Mouse (Mus musculus) liver, embryonic 14.5 days (tissue): ENCODE data around the gene Spsb4. TPM values are rescaled to one million over a fixed set of nuclear protein-coding genes. Genes with fewer than 3 reads are reported as not detected.

ENCODE experiments used
- ATAC-seq: fragments of 200-750 bp; cut with Nextera tagmentation; 2 replicates; pipeline ENCODE4 v1.8.0; 2017; ENCODE audit warnings: moderate number of reproducible peaks, mild to moderate bottlenecking, moderate library complexity; ENCODE audit not compliant: insufficient read depth
- DNase-seq, 3 experiments: peaks; one replicate each; pipeline ENCODE4 v3.0.0-alpha.2; 2012 to 2013; ENCODE audit warnings: low read depth in 3 of 3, low spot score in 3 of 3
- H3K27ac ChIP-seq: fragments of 300-500 bp; sonication (generic); 2 replicates; pipeline ENCODE4 v1.5.1; 2014; ENCODE audit warnings: moderate library complexity, mild to moderate bottlenecking, control low read depth, inconsistent platforms
- H3K27me3 ChIP-seq: fragments of 300-500 bp; sonication (generic); 2 replicates; pipeline ENCODE4 v1.6.1; 2014; ENCODE audit warnings: mild to moderate bottlenecking, low read length, moderate library complexity; ENCODE audit not compliant: control insufficient read depth, insufficient read depth
- H3K36me3 ChIP-seq: fragments of 300-500 bp; sonication (generic); replicated peaks from 2 replicates; pipeline ENCODE4 v1.6.1; 2014; ENCODE audit warnings: low read depth; ENCODE audit not compliant: control insufficient read depth, insufficient read depth
- H3K4me1 ChIP-seq, 2 experiments: fragments of 200-500 bp in 1 of 2; fragments of 300-500 bp in 1 of 2; sonication (generic) in 1 of 2; replicated peaks; 2 replicates each; pipeline ENCODE4 v1.6.1; 2012 to 2014; ENCODE audit warnings: antibody characterized with exemption in 1 of 2, inconsistent platforms in 1 of 2, low read length in 1 of 2; ENCODE audit not compliant: control insufficient read depth in 2 of 2, insufficient read depth in 2 of 2
- H3K4me2 ChIP-seq: fragments of 300-500 bp; sonication (generic); 2 replicates; pipeline ENCODE4 v1.6.1; 2014; ENCODE audit warnings: low read depth, mild to moderate bottlenecking, control low read depth, moderate library complexity
- H3K4me3 ChIP-seq, 2 experiments: fragments of 200-500 bp in 1 of 2; fragments of 300-500 bp in 1 of 2; sonication (generic) in 1 of 2; 2 replicates each; pipeline ENCODE4 v1.5.1; 2012 to 2014; ENCODE audit warnings: low read depth in 2 of 2, low read length in 2 of 2, mild to moderate bottlenecking in 2 of 2, control low read depth in 1 of 2, inconsistent platforms in 1 of 2, moderate library complexity in 1 of 2; ENCODE audit not compliant: insufficient read depth in 1 of 2
- H3K9ac ChIP-seq: fragments of 300-500 bp; sonication (generic); replicated peaks from 2 replicates; pipeline ENCODE4 v1.6.1; 2014; ENCODE audit warnings: mild to moderate bottlenecking, control low read depth, moderate library complexity
- H3K9me3 ChIP-seq: fragments of 300-500 bp; sonication (generic); 2 replicates; pipeline ENCODE4 v1.6.1; 2016; ENCODE audit warnings: low read length, mixed read lengths; ENCODE audit not compliant: control insufficient read depth
- CTCF ChIP-seq: IDR thresholded peaks from 2 replicates; pipeline ENCODE4 v1.5.1; 2016; ENCODE audit warnings: antibody characterized with exemption, low read depth, control low read depth
- EP300 ChIP-seq: IDR thresholded peaks from 2 replicates; pipeline ENCODE4 v1.6.1; 2016; ENCODE audit warnings: antibody characterized with exemption, low read depth
- WGBS: fragments of 180-500 bp; shearing (Covaris S2); extraction: QIAGEN DNeasy Blood & Tissue Kit; methylation state at CpG from one replicate; pipeline ENCODE4 v1.1.7; 2014; ENCODE audit not compliant: insufficient replicate concordance; 5-methylcytosine and 5-hydroxymethylcytosine counted together
- polyA plus RNA-seq, 2 experiments: library from polyadenylated mRNA; depleted of rRNA in 1 of 2; stranded (reverse) in 1 of 2; unstranded in 1 of 2; fragments of >200 nt; fragmentation: Nextera tagmentation in 1 of 2; extraction: Ambion mirVana in 1 of 2; gene quantifications; 2 replicates each; pipeline versions ENCODE4 v1.2.1 to v1.2.3; 2012 to 2014

Spsb4 gene
- polyA plus RNA-seq, 2 experiments = 0.31 to 0.37 TPM

DNA sequence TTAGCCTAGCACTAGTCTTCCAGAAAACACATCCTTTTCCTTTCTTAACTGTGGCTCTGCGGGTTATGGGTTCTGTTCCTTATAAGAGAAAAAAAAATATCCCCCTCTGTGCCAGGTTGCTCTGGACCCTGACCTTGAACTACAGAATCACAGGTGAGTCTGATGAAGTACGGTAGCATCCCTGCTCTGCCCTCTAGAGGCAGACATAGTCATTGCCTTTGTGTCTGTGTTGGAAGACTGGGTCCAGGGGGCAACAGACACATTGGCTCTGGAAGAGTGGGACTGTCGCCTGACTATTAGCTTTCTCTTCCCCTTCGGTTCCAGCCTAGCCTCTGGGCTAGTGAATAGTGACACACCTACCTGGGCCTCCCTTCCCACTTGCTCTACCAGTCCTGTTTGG is 58.4 kb downstream of the Spsb4 start:
- no peaks in the 10 kb centered on the region for H3K27me3 ChIP-seq
- TF ChIP-seq EP300 (no peak), CTCF (peak; percentile 60)
- H3K4me2 ChIP-seq = no peak overlapping the region
- no peak overlapping the region for H3K9ac ChIP-seq
- no peak overlapping the region for H3K4me3 ChIP-seq
- no peaks in the 10 kb centered on the region for H3K36me3 ChIP-seq
- H3K27ac ChIP-seq = no peak overlapping the region
- no peak for ATAC-seq
- H3K9me3 ChIP-seq = no peaks in the 10 kb centered on the region
- DNase-seq = no peak
- WGBS = 58% methylated on average over 4 of the region's 4 CpGs
- no peaks in the 10 kb centered on the region for H3K4me1 ChIP-seq

- Histone ChIP-seq H3K4me2 (no peak overlapping the region), H3K4me1 (no peaks in the 10 kb centered on the region), H3K9ac (no peak overlapping the region), H3K4me3 (no peak overlapping the region), H3K9me3 (no peaks in the 10 kb centered on the region), H3K36me3 (no peaks in the 10 kb centered on the region), H3K27me3 (no peaks in the 10 kb centered on the region), H3K27ac (no peak overlapping the region)
- 44% methylated on average over 7 of the region's 7 CpGs for WGBS
- ATAC-seq (no peak), DNase-seq (no peak)
- TF ChIP-seq CTCF (no peak), EP300 (no peak)
Observed at GRCm38 (mm10) chr9:96959469-96959868, 59.2 kb downstream of the Spsb4 start.

DNA sequence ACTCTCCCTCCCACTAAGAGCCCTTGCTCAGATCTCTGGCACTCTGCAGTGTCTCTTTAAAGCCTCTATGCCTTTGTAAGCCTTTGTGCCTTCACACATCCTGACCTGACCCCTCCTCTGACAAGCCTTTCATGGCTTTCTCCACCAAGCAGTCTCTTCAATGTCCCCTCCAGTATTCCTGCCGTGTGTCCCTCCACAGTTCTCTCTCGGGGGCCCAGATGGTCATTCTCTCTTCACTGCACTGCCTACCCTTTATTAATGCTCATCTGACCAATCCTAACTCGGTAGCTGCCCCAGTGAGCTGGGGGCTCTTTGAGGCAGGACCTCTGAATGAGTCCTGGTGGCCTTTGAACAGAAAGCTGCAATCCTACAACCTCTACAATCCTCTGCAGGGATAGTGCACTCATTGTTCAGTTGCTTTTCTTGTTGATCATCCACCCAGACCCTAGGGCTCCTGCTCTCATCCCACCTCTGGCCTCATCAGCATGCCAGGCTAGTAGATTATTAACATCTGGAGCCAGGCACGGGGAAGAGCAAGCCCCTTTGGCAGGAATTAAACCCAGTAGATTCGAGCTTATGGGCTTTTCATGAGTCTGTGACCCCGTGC is 60.5 kb downstream of the Spsb4 start:
- Histone ChIP-seq H3K9ac (no peak overlapping the region), H3K36me3 (no peaks in the 10 kb centered on the region), H3K4me2 (no peak overlapping the region), H3K4me3 (no peak overlapping the region), H3K27ac (no peak overlapping the region), H3K9me3 (no peaks in the 10 kb centered on the region), H3K27me3 (no peaks in the 10 kb centered on the region), H3K4me1 (no peaks in the 10 kb centered on the region)
- ATAC-seq (no peak), DNase-seq (no peak)
- no peak for TF ChIP-seq CTCF
- no peak for TF ChIP-seq EP300
- 29% methylated on average over 6 of the region's 6 CpGs for WGBS

GRCm38 (mm10) chr9:96957298-96957865 is 61.3 kb downstream of the Spsb4 start:
- Histone ChIP-seq H3K36me3 (no peaks in the 10 kb centered on the region), H3K27ac (no peak overlapping the region), H3K9ac (no peak overlapping the region), H3K27me3 (no peaks in the 10 kb centered on the region), H3K4me2 (no peak overlapping the region), H3K4me1 (peaks cover 0 to 5% of the 10 kb centered on the region in 2 experiments; a peak in 2 of 4 replicates), H3K9me3 (no peaks in the 10 kb centered on the region), H3K4me3 (no peak overlapping the region)
- TF ChIP-seq CTCF = no peak
- TF ChIP-seq EP300 = no peak
- 42% methylated on average over 6 of the region's 6 CpGs for whole genome bisulfite sequencing
- ATAC-seq (no peak), DNase-seq (no peak)

DNA sequence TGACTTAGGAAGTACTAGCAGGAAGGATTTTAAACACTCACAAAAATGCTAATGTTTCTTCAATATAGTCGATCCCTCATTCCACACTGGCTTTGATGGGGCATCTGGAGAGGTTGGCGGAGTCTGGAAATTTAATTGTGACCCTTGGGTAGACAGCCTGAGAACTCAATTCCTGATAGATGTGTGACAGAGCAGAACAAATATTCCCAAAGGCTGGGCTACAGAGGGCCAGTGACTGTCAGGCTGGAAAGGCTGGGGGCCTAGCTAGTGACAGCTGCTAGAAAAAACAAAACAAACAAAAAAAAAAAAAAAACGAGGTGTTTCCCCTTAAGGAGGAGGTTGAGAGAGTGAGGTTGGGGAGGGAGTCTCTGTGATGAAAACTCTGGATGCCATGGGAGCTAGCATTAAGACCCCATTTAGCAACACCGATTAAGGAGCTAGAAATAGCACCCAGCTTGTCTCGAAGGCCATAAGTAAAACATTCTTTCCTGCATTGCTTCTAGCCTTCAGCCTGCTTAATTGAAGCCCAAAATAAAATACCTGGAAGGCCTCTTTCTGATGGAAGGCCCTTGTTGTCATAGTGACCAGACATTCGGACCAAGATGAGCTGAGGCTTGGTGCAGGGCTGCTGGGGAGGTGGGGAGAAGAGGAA is 61.9 kb downstream of the Spsb4 start:
- no peak for ATAC-seq
- WGBS = 34% methylated on average over 6 of the region's 6 CpGs

More for the DNA sequence above, 61.9 kb downstream of the Spsb4 start:
- TF ChIP-seq CTCF (no peak), EP300 (no peak)
- H3K27me3 ChIP-seq = no peaks in the 10 kb centered on the region
- no peak overlapping the region for H3K9ac ChIP-seq
- H3K27ac ChIP-seq = no peak overlapping the region
- H3K36me3 ChIP-seq = no peaks in the 10 kb centered on the region
- no peak overlapping the region for H3K4me2 ChIP-seq
- H3K4me3 ChIP-seq = no peak overlapping the region
- no peak for DNase-seq
- no peaks in the 10 kb centered on the region for H3K9me3 ChIP-seq
- H3K4me1 ChIP-seq = peaks cover 0 to 8% of the 10 kb centered on the region in 2 experiments; a peak in 2 of 4 replicates
